In the genomic region with DNA sequence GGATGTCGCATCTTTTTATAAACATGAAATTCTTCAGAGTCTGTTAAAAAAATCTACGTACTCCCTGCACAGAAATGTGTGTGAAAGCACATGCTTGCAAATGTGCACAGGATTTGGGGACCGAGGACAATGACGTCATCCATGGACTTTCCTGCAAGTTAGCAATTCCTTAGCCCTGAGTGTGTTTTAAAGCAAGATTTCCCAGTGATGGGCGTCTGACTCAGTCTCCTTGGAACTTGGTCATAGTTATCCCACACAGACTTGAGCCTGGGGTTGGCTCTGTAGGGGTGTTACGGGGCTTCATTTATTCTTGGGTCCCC, we compare ENCODE assay signal across 8 mouse cellular contexts. TPM values are rescaled to one million over a fixed set of nuclear protein-coding genes. Genes with fewer than 3 reads are reported as not detected.
A peak's percentile ranks its signal among the peaks of the same experiment; 100 is the strongest.
DNase-seq lines count a peak whose midpoint lies in the region; TF ChIP-seq lines count a peak whose summit lies in the region.

No protein-coding gene starts in this region.

- no peaks in the 10 kb centered on the region for H3K9me3 ChIP-seq in forebrain, embryonic 10.5 days

- peak overlapping the region; percentile 98 for H3K4me3 ChIP-seq in gastrocnemius, adult 2 months
- peak overlapping the region; percentile 67 for H3K4me3 ChIP-seq in forebrain, embryonic 10.5 days

- H3K4me1 ChIP-seq in forebrain, embryonic 10.5 days = peaks cover 19% of the 10 kb centered on the region

- no peak for DNase-seq in gastrocnemius, adult 2 months
- DNase-seq in gastrocnemius, postnatal 4 days (ENCODE audit: low spot score in 2 of 2) = no peak
- peak; percentile 8 for DNase-seq in A20 (ENCODE audit: low read depth, low spot score)
- no peak for DNase-seq in forebrain, embryonic 10.5 days (ENCODE audit: extremely low spot score, low spot score)
- peak; percentile 24 to 34 for DNase-seq in left cerebral cortex, postnatal 36 days (ENCODE audit: low spot score in 2 of 2)
- peak; percentile 28 for DNase-seq in right cerebral cortex, postnatal 25 days
- DNase-seq in spleen, postnatal 4 days (ENCODE audit: low spot score in 2 of 2) = no peak
- DNase-seq in cerebellum, postnatal 36 days = no peak

- no peaks in the 10 kb centered on the region for H3K36me3 ChIP-seq in forebrain, embryonic 10.5 days (replicated peaks)

- H3K27me3 ChIP-seq in forebrain, embryonic 10.5 days (ENCODE audit: poor library complexity, severe bottlenecking) = peaks cover 59% of the 10 kb centered on the region

- no peak for TF ChIP-seq CTCF in gastrocnemius, adult 2 months (IDR thresholded peaks at IDR 0.05)

- intact Hi-C loops in gastrocnemius, adult 2 months (cut with DNase I) = loop anchor here (5.0 to 10.0 kb wide), 2 partner anchors 71 to 102 kb away; a partner anchor contains a TSS
- intact Hi-C loops in left cerebral cortex, postnatal 36 days (cut with DNase I) = no loop called here

- peak overlapping the region; percentile 98 for H3K27ac ChIP-seq in gastrocnemius, adult 2 months
- H3K27ac ChIP-seq in forebrain, embryonic 10.5 days = no peak overlapping the region

- WGBS in forebrain, embryonic 10.5 days = 40% methylated on average over 6 of the region's 6 CpGs

RNA-seq across cellular contexts. Expression of a gene that starts 1.6 kb away (rescaled TPM):
- 10 to 100 TPM; 29.8 to 38.6 TPM for total RNA-seq in gastrocnemius, adult 2 months (2021)
- 10 to 100 TPM; 10.1 to 10.4 TPM for total RNA-seq in gastrocnemius, postnatal 4 days (2021)
- polyA plus RNA-seq in forebrain, embryonic 10.5 days (2016; fragmentation: Nextera tagmentation; extraction: Ambion mirVana) = 0.31 and 0.55 TPM in 2 replicates
- total RNA-seq in left cerebral cortex, postnatal 36 days (2021) = 1 to 10 TPM; 4.7 to 9.4 TPM

Comparison
In these comparisons a context has a peak if more than half of its experiments do, and no peak if none do; other contexts are left out.
1. DNase-seq: peak in A20 (single experiment), left cerebral cortex, postnatal 36 days (2 of 2) and right cerebral cortex, postnatal 25 days (single experiment); none in gastrocnemius, adult 2 months (single experiment), gastrocnemius, postnatal 4 days (0 of 2), forebrain, embryonic 10.5 days (single experiment), spleen, postnatal 4 days (0 of 2) and cerebellum, postnatal 36 days (0 of 2).